Mouse (Mus musculus) midbrain, postnatal 0 days (tissue): ENCODE data around the gene Alg6. TPM values are rescaled to one million over a fixed set of nuclear protein-coding genes. Genes with fewer than 3 reads are reported as not detected.

Experiments used
- ATAC-seq: fragments of 200-750 bp; cut with Nextera tagmentation; 2 replicates; pipeline ENCODE4 v1.8.0; 2017; ENCODE audit warnings: moderate number of reproducible peaks, mild to moderate bottlenecking, moderate TSS enrichment, moderate library complexity; ENCODE audit not compliant: low FRiP score
- DNase-seq: peaks from one replicate; pipeline ENCODE4 v3.0.0-alpha.2; 2015; ENCODE audit warnings: low spot score
- H3K27ac ChIP-seq: fragments of 300-500 bp; sonication (generic); 2 replicates; pipeline ENCODE4 v1.5.1; 2014; ENCODE audit warnings: low read depth, mild to moderate bottlenecking, low read length, mixed read lengths
- H3K27me3 ChIP-seq: fragments of 300-500 bp; sonication (generic); 2 replicates; pipeline ENCODE4 v1.6.1; 2014; ENCODE audit warnings: low read length, control low read depth, mixed read lengths; ENCODE audit not compliant: insufficient read depth
- H3K36me3 ChIP-seq: fragments of 300-500 bp; sonication (generic); 2 replicates; pipeline ENCODE4 v1.6.1; 2014; ENCODE audit warnings: low read length, control low read depth, mixed read lengths; ENCODE audit not compliant: insufficient read depth
- H3K4me1 ChIP-seq: fragments of 300-500 bp; sonication (generic); 2 replicates; pipeline ENCODE4 v1.6.1; 2014; ENCODE audit warnings: mild to moderate bottlenecking, control low read depth, antibody characterized with exemption, low read length, mixed read lengths; ENCODE audit not compliant: insufficient read depth
- H3K4me2 ChIP-seq: fragments of 300-500 bp; sonication (generic); 2 replicates; pipeline ENCODE4 v1.6.1; 2014; ENCODE audit warnings: low read depth, mild to moderate bottlenecking, low read length, mixed read lengths; ENCODE audit not compliant: poor library complexity, severe bottlenecking
- H3K4me3 ChIP-seq: fragments of 300-500 bp; sonication (generic); 2 replicates; pipeline ENCODE4 v1.5.1; 2014; ENCODE audit warnings: low read depth, mild to moderate bottlenecking, low read length, moderate library complexity
- H3K9ac ChIP-seq: fragments of 300-500 bp; sonication (generic); replicated peaks from 2 replicates; pipeline ENCODE4 v1.6.1; 2014; ENCODE audit warnings: mild to moderate bottlenecking, low read length, moderate library complexity, mixed read lengths; ENCODE audit not compliant: poor library complexity, severe bottlenecking
- H3K9me3 ChIP-seq: fragments of 300-500 bp; sonication (generic); 2 replicates; pipeline ENCODE4 v1.6.1; 2016; ENCODE audit warnings: low read length, control low read depth
- CTCF ChIP-seq: IDR thresholded peaks from 2 replicates; pipeline ENCODE4 v1.5.1; 2016; ENCODE audit warnings: antibody characterized with exemption, mild to moderate bottlenecking
- whole genome bisulfite sequencing: fragments of 180-500 bp; shearing (Covaris S2); extraction: QIAGEN DNeasy Blood & Tissue Kit; methylation state at CpG from one replicate; pipeline ENCODE4 v1.1.7; 2014; 5-methylcytosine and 5-hydroxymethylcytosine counted together
- polyA plus RNA-seq: library from polyadenylated mRNA; unstranded; fragments of >200 nt; fragmentation: Nextera tagmentation; extraction: Ambion mirVana; gene quantifications from 2 replicates; pipeline ENCODE4 v1.2.1, GENCODE M21; 2015
- total RNA-seq: library from RNA; depleted of rRNA; stranded (reverse); fragments of >200 nt; gene quantifications from 2 replicates; pipeline ENCODE4 v1.2.3, GENCODE M21; 2014; rRNA removed

The Alg6 gene
- total RNA-seq (18.2 and 29.5 TPM in 2 replicates), polyA plus RNA-seq (13.9 and 14.2 TPM in 2 replicates)

GRCm38 (mm10) chr4:99714904-99715782 is at the start of gene Alg6:
Gene Alg6 (plus strand): TSS chr4:99715664.
- peak within 1 kb of the TSS; percentile 64 for H3K4me3 ChIP-seq
- H3K27ac ChIP-seq = 0 out of 2 replicates have a peak within 1 kb of the TSS, but pooled peaks have one; percentile 48
- H3K9me3 ChIP-seq = no peaks in the 10 kb centered on the region
- WGBS = 3% methylated on average over 39 of the region's 46 CpGs
- peak within 1 kb of the TSS; percentile 79 for H3K9ac ChIP-seq
- peak within 1 kb of the TSS; percentile 91 for H3K4me2 ChIP-seq
- no peaks in the 10 kb centered on the region for H3K36me3 ChIP-seq
- peak; percentile 57 for TF ChIP-seq CTCF
- no peaks in the 10 kb centered on the region for H3K4me1 ChIP-seq
- ATAC-seq (peak; percentile 93), DNase-seq (peak; percentile 95)
- no peaks in the 10 kb centered on the region for H3K27me3 ChIP-seq

GRCm38 (mm10) chr4:99670203-99670851 is 45.1 kb upstream of the Alg6 start:
- no peaks in the 10 kb centered on the region for H3K9me3 ChIP-seq
- WGBS = 88% methylated on average over 7 of the region's 7 CpGs
- no peak overlapping the region for H3K4me3 ChIP-seq
- no peak for ATAC-seq
- DNase-seq = no peak
- no peak for TF ChIP-seq CTCF
- no peaks in the 10 kb centered on the region for H3K36me3 ChIP-seq
- no peak overlapping the region for H3K27ac ChIP-seq
- H3K4me2 ChIP-seq = no peak overlapping the region
- H3K4me1 ChIP-seq = no peaks in the 10 kb centered on the region
- peaks cover 12% of the 10 kb centered on the region; the same call in 1 of the 2 replicates for H3K27me3 ChIP-seq
- H3K9ac ChIP-seq = no peak overlapping the region

GRCm38 (mm10) chr4:99675191-99675590 is 40.3 kb upstream of the Alg6 start:
- ATAC-seq (no peak), DNase-seq (no peak)
- no peaks in the 10 kb centered on the region for H3K9me3 ChIP-seq
- H3K36me3 ChIP-seq = no peaks in the 10 kb centered on the region
- H3K4me1 ChIP-seq = no peaks in the 10 kb centered on the region
- no peaks in the 10 kb centered on the region for H3K27me3 ChIP-seq
- no peak overlapping the region for H3K4me3 ChIP-seq
- no peak overlapping the region for H3K27ac ChIP-seq
- no peak for TF ChIP-seq CTCF
- H3K4me2 ChIP-seq = no peak overlapping the region
- no peak overlapping the region for H3K9ac ChIP-seq

- H3K4me2 ChIP-seq = no peak overlapping the region
- H3K4me3 ChIP-seq = no peak overlapping the region
- WGBS = 85% methylated on average over 6 of the region's 6 CpGs
- no peaks in the 10 kb centered on the region for H3K9me3 ChIP-seq
- H3K9ac ChIP-seq = no peak overlapping the region
- H3K27ac ChIP-seq = no peak overlapping the region
- H3K27me3 ChIP-seq = no peaks in the 10 kb centered on the region
- H3K36me3 ChIP-seq = no peaks in the 10 kb centered on the region
- DNase-seq (no peak), ATAC-seq (no peak)
- H3K4me1 ChIP-seq = no peaks in the 10 kb centered on the region
- TF ChIP-seq CTCF = no peak
These were observed 31.5 kb upstream of the Alg6 start for GRCm38 (mm10) chr4:99683941-99684340.

GRCm38 (mm10) chr4:99686308-99686707 is 29.2 kb upstream of the Alg6 start:
- Histone ChIP-seq H3K27me3 (no peaks in the 10 kb centered on the region), H3K36me3 (no peaks in the 10 kb centered on the region), H3K9me3 (no peaks in the 10 kb centered on the region), H3K4me3 (no peak overlapping the region), H3K4me1 (no peaks in the 10 kb centered on the region), H3K4me2 (no peak overlapping the region), H3K9ac (no peak overlapping the region), H3K27ac (no peak overlapping the region)
- WGBS = 61% methylated on average over 5 of the region's 5 CpGs
- ATAC-seq (no peak), DNase-seq (no peak)
- TF ChIP-seq CTCF = no peak

- Histone ChIP-seq H3K4me2 (no peak overlapping the region), H3K9ac (no peak overlapping the region), H3K27me3 (no peaks in the 10 kb centered on the region), H3K36me3 (no peaks in the 10 kb centered on the region), H3K4me1 (no peaks in the 10 kb centered on the region), H3K9me3 (no peaks in the 10 kb centered on the region), H3K4me3 (no peak overlapping the region), H3K27ac (no peak overlapping the region)
- WGBS = 96% methylated on average over 6 of the region's 6 CpGs
- TF ChIP-seq CTCF = no peak
- ATAC-seq (no peak), DNase-seq (peak; percentile 6)
These were observed 2.8 kb upstream of the Alg6 start for GRCm38 (mm10) chr4:99712583-99713183.
